Mouse (Mus musculus) T-helper 1 cell (primary cell): ENCODE data around the gene Tex33.

Experiments used
- in situ Hi-C: fragments of 300-600 bp; cut with MboI, MseI; formaldehyde crosslinking; loops from one replicate; pipeline ENCODE4 v1.15.1; 2025; ENCODE audit warnings: high pct_unique_total_duplicates

The Tex33 gene

GRCm38 (mm10) chr15:78395478-78395962 is at the start of gene Tex33:
Tex33 (minus strand) TSS chr15:78395912.
- in situ Hi-C loops: no loop called here

- in situ Hi-C loops: no loop called here
Measured at GRCm38 (mm10) chr15:78443857-78444256, 48.1 kb upstream of the Tex33 start.

- in situ Hi-C loops: no loop called here
Measured at GRCm38 (mm10) chr15:78442231-78442630, 46.5 kb upstream of the Tex33 start.

GRCm38 (mm10) chr15:78438973-78439372 is 43.3 kb upstream of the Tex33 start:
- in situ Hi-C loops: no loop called here

- in situ Hi-C loops: no loop called here
Measured at GRCm38 (mm10) chr15:78438505-78438904, 42.8 kb upstream of the Tex33 start.

GRCm38 (mm10) chr15:78438018-78438394 is 42.3 kb upstream of the Tex33 start:
- in situ Hi-C loops: no loop called here

- in situ Hi-C loops: no loop called here
Measured at GRCm38 (mm10) chr15:78437237-78438017, 41.7 kb upstream of the Tex33 start.

- in situ Hi-C loops: no loop called here
Measured at GRCm38 (mm10) chr15:78436380-78437192, 40.9 kb upstream of the Tex33 start.

- in situ Hi-C loops: no loop called here
Measured at GRCm38 (mm10) chr15:78435681-78436080, 40.0 kb upstream of the Tex33 start.

- in situ Hi-C loops: no loop called here
Measured at GRCm38 (mm10) chr15:78434896-78435520, 39.3 kb upstream of the Tex33 start.

GRCm38 (mm10) chr15:78431541-78432121 is 35.9 kb upstream of the Tex33 start:
- in situ Hi-C loops: no loop called here

GRCm38 (mm10) chr15:78430874-78431273 is 35.2 kb upstream of the Tex33 start:
- in situ Hi-C loops: no loop called here

GRCm38 (mm10) chr15:78429871-78430622 is 34.3 kb upstream of the Tex33 start:
- in situ Hi-C loops: no loop called here

- in situ Hi-C loops: no loop called here
Measured at GRCm38 (mm10) chr15:78429139-78429459, 33.4 kb upstream of the Tex33 start.

GRCm38 (mm10) chr15:78428391-78429138 is 32.9 kb upstream of the Tex33 start, which contains the start of gene Kctd17:
Kctd17 (plus strand) TSS chr15:78428564.
- in situ Hi-C loops: no loop called here

- in situ Hi-C loops: no loop called here
Measured at GRCm38 (mm10) chr15:78425230-78425629, 29.5 kb upstream of the Tex33 start.

GRCm38 (mm10) chr15:78424507-78424906 is 28.8 kb upstream of the Tex33 start:
- in situ Hi-C loops: no loop called here

- in situ Hi-C loops: no loop called here
Measured at GRCm38 (mm10) chr15:78422046-78422956, 26.6 kb upstream of the Tex33 start.

GRCm38 (mm10) chr15:78420395-78420794 is 24.7 kb upstream of the Tex33 start:
- in situ Hi-C loops: no loop called here
